In genomic region chr10:128823821-128824220, GRCm38 (mm10) we compare ENCODE assay signal across 22 mouse cellular contexts. TPM values are rescaled to one million over a fixed set of nuclear protein-coding genes. Genes with fewer than 3 reads are reported as not detected.
DNase-seq lines count a peak whose midpoint lies in the region; ATAC-seq lines count a peak whose summit lies in the region.
"Had no signal": no experiment of that assay in that cellular context is flagged by ENCODE, and none has a peak within 500 bp of the region (broad histone marks: within the 10 kb centered on the region; RNA-seq: fewer than 3 reads in every experiment).

No protein-coding gene starts in this region.

- H3K9ac ChIP-seq in liver, embryonic 11.5 days (ENCODE audit: low read depth, low read length): no peak overlapping the region
- no peak overlapping the region for H3K9ac ChIP-seq in liver, embryonic 13.5 days
- H3K9ac ChIP-seq: forebrain, postnatal 0 days; hindbrain, embryonic 12.5 days; liver, embryonic 15.5 days had no signal

- peak overlapping the region; percentile 20; the same call in 1 of the 2 replicates for H3K4me2 ChIP-seq in liver, embryonic 11.5 days
- H3K4me2 ChIP-seq in liver, embryonic 13.5 days: 0 out of 2 replicates have a peak overlapping the region, but pooled peaks have one; percentile 6

- H3K27ac ChIP-seq in liver, embryonic 11.5 days (ENCODE audit: low read depth, low read length): no peak overlapping the region
- no peak overlapping the region for H3K27ac ChIP-seq in liver, embryonic 13.5 days
- H3K27ac ChIP-seq: heart, adult 2 months; hindbrain, embryonic 12.5 days; liver, embryonic 15.5 days; macrophage had no signal

- H3K36me3 ChIP-seq in liver, embryonic 11.5 days (ENCODE audit: control insufficient read depth, insufficient read depth, low read length): no peaks in the 10 kb centered on the region; the same call in 1 of the 2 replicates
- peaks cover 41% of the 10 kb centered on the region for H3K36me3 ChIP-seq in liver, embryonic 13.5 days

- H3K27me3 ChIP-seq in liver, embryonic 11.5 days (replicated peaks; ENCODE audit: control insufficient read depth, insufficient read depth, low read length): no peaks in the 10 kb centered on the region
- H3K27me3 ChIP-seq in liver, embryonic 13.5 days: no peaks in the 10 kb centered on the region
- H3K27me3 ChIP-seq: hindbrain, embryonic 12.5 days; liver, embryonic 15.5 days had no signal

- no peak overlapping the region for H3K4me3 ChIP-seq in liver, embryonic 11.5 days (ENCODE audit: low read depth, low read length)
- no peak overlapping the region; the same call in 1 of the 2 replicates for H3K4me3 ChIP-seq in liver, embryonic 13.5 days (replicated peaks)
- H3K4me3 ChIP-seq: heart, adult 2 months; hindbrain, embryonic 12.5 days had no signal

- no peaks in the 10 kb centered on the region for H3K9me3 ChIP-seq in liver, embryonic 11.5 days (ENCODE audit: control insufficient read depth, low read length)
- H3K9me3 ChIP-seq in liver, embryonic 13.5 days (replicated peaks): no peaks in the 10 kb centered on the region
- H3K9me3 ChIP-seq: G1E; hindbrain, embryonic 12.5 days; liver, embryonic 15.5 days had no signal

- peaks cover 17% of the 10 kb centered on the region for H3K4me1 ChIP-seq in liver, embryonic 11.5 days (replicated peaks; ENCODE audit: control insufficient read depth, insufficient read depth, low read length)
- H3K4me1 ChIP-seq in liver, embryonic 13.5 days (replicated peaks): peaks cover 36% of the 10 kb centered on the region

- 93% methylated on average over 9 of the region's 9 CpGs for WGBS in liver, embryonic 11.5 days
- 93% methylated on average over 9 of the region's 9 CpGs for WGBS in liver, embryonic 13.5 days (ENCODE audit: insufficient replicate concordance)

- ATAC-seq in liver, embryonic 11.5 days (replicated peaks; ENCODE audit: low FRiP score): no peak
- ATAC-seq in liver, embryonic 13.5 days (ENCODE audit: low read depth): no peak
- ATAC-seq: forebrain, postnatal 0 days; inflammation-experienced regulatory T-cells, adult 6 months; midbrain, embryonic 16.5 days had no signal

- DNase-seq in liver, embryonic 11.5 days (ENCODE audit: low spot score): no peak
- DNase-seq in liver: no peak
- DNase-seq in CD4-positive helper T cell, adult 2 months (ENCODE audit: low read depth, low spot score): peak; percentile 21
- DNase-seq in liver, embryonic 13.5 days: no peak
- peak; percentile 40 for DNase-seq in thymus, postnatal 4 days
- DNase-seq in left cerebral cortex, adult 18-20 months (ENCODE audit: low spot score in 2 of 2): no peak
- DNase-seq in left cerebral cortex, adult 9 months (ENCODE audit: low spot score in 2 of 2): no peak
- DNase-seq: adrenal gland, adult 8-10 months; B cell, adult 2 months; cerebellum, adult 18-20 months; cerebellum, postnatal 14 days; forebrain, postnatal 0 days; gastrocnemius, postnatal 25 days; heart, adult 2 months; kidney, adult 18-20 months; kidney, postnatal 4 days had no signal

RNA-seq across cellular contexts. Expression of gene Ormdl2, which starts 2.4 kb away (rescaled TPM):
- polyA plus RNA-seq in liver, embryonic 11.5 days (2014; fragmentation: Nextera tagmentation; extraction: Ambion mirVana): 114 and 116 TPM in 2 replicates
- 90.2 and 91.0 TPM in 2 replicates for polyA plus RNA-seq in liver, embryonic 13.5 days (2015; fragmentation: Nextera tagmentation; extraction: Ambion mirVana)
- 1 to 10 TPM; 8.0 to 8.6 TPM for total RNA-seq in left cerebral cortex, adult 18-20 months (2021)

RNA-seq across cellular contexts. Expression of gene Sarnp, which starts 6.7 kb away (rescaled TPM):
- polyA plus RNA-seq in liver, embryonic 11.5 days (2014; fragmentation: Nextera tagmentation; extraction: Ambion mirVana): 229 and 250 TPM in 2 replicates
- polyA plus RNA-seq in liver, embryonic 13.5 days (2015; fragmentation: Nextera tagmentation; extraction: Ambion mirVana): 147 and 176 TPM in 2 replicates
- total RNA-seq in left cerebral cortex, adult 18-20 months (2021): 10 to 100 TPM; 39.5 to 39.6 TPM

RNA-seq across cellular contexts. Expression of gene Tmem198b, which starts 19.7 kb away (rescaled TPM):
- 8.1 and 8.8 TPM in 2 replicates for polyA plus RNA-seq in liver, embryonic 11.5 days (2014; fragmentation: Nextera tagmentation; extraction: Ambion mirVana)
- polyA plus RNA-seq in liver, embryonic 13.5 days (2015; fragmentation: Nextera tagmentation; extraction: Ambion mirVana): 2.4 and 3.2 TPM in 2 replicates
- 1 to 10 TPM; 6.9 to 7.1 TPM for total RNA-seq in left cerebral cortex, adult 18-20 months (2021)

RNA-seq across cellular contexts. Expression of gene Dnajc14, which starts 20.0 kb away (rescaled TPM):
- 32.5 and 34.1 TPM in 2 replicates for polyA plus RNA-seq in liver, embryonic 11.5 days (2014; fragmentation: Nextera tagmentation; extraction: Ambion mirVana)
- polyA plus RNA-seq in liver, embryonic 13.5 days (2015; fragmentation: Nextera tagmentation; extraction: Ambion mirVana): 20.4 and 23.6 TPM in 2 replicates
- 10 to 100 TPM; 64.6 to 67.0 TPM for total RNA-seq in left cerebral cortex, adult 18-20 months (2021)

RNA-seq across cellular contexts. Expression of gene Mmp19, which starts 33.1 kb away (rescaled TPM):
- polyA plus RNA-seq in liver, embryonic 11.5 days (2014; fragmentation: Nextera tagmentation; extraction: Ambion mirVana): 9.2 and 10.2 TPM in 2 replicates
- 6.9 and 8.3 TPM in 2 replicates for polyA plus RNA-seq in liver, embryonic 13.5 days (2015; fragmentation: Nextera tagmentation; extraction: Ambion mirVana)
- under 1 TPM; 0.63 to 0.66 TPM for total RNA-seq in left cerebral cortex, adult 18-20 months (2021)

Comparison
In these comparisons a context has a peak if more than half of its experiments do, and no peak if none do; other contexts are left out.
1. DNase-seq: peak in CD4-positive helper T cell, adult 2 months (single experiment) and thymus, postnatal 4 days (single experiment); none in liver, embryonic 11.5 days (single experiment), liver (single experiment), liver, embryonic 13.5 days (single experiment), left cerebral cortex, adult 18-20 months (0 of 2) and left cerebral cortex, adult 9 months (0 of 2).